Mouse (Mus musculus): ENCODE results near the gene Elf2. TPM values are rescaled to one million over a fixed set of nuclear protein-coding genes. Genes with fewer than 3 reads are reported as not detected.

Elf2 gene
- polyA plus RNA-seq, 1 experiment from 2014 or later: 50.1 TPM

DNA sequence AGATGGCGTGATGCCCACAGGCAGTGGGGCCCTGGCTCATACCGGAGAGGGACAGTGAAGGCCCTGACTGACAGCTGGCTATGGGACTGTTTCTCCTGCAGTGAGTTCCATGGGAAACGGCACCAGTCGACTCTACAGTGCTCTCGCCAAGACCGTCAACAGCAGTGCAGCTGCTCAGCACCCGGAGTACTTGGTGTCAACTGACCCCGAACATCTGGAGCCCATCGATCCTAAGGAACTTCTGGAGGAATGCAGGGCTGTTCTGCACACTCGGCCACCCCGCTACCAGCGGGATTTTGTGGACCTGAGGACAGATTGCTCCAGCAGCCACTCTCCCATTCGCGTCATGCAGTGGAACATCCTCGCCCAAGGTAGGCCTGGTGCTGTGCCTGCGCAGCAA, 92.8 kb downstream of the Elf2 start:
- Histone ChIP-seq H3K4me1 (no peaks in the 10 kb centered on the region), H3K9ac (replicated peaks) (no peak overlapping the region), H3K36me3 (peaks cover 29% of the 10 kb centered on the region), H3K4me2 (replicated peaks) (no peak overlapping the region), H3K27ac (replicated peaks) (no peak overlapping the region), H3K9me3 (no peaks in the 10 kb centered on the region), H3K27me3 (no peaks in the 10 kb centered on the region), H3K4me3 (no peak overlapping the region)
- WGBS: 89% methylated on average over 16 of the region's 16 CpGs
- ATAC-seq (ENCODE audit: low FRiP score, low read depth): no peak

DNA sequence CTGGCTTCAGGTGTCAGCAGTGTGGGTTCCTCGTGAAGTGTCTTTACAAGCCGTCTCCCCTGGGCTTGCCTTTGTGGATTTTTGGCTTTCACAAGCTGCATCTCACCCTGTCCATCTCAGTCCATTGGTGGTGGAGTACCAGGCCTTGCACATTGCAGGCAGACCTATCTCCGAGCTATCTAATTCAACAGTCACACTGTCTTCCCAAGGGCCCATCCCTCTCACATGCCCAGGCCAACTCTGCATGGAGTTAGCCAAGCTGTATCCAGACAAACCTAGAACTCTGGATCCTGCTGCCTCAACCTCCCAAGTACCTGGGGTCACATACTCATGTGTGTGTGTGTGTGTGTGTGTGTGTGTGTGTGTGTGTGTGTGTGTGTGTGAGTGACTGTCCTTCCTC, 100.9 kb downstream of the Elf2 start:
- peaks cover 3% of the 10 kb centered on the region; the same call in 1 of the 2 replicates for H3K4me1 ChIP-seq
- H3K4me3 ChIP-seq: no peak overlapping the region
- 91% methylated on average over 3 of the region's 3 CpGs for WGBS
- no peak overlapping the region for H3K9ac ChIP-seq (replicated peaks)
- H3K9me3 ChIP-seq: no peaks in the 10 kb centered on the region
- H3K27me3 ChIP-seq: no peaks in the 10 kb centered on the region
- no peak for ATAC-seq (ENCODE audit: low FRiP score, low read depth)
- H3K27ac ChIP-seq (replicated peaks): no peak overlapping the region
- H3K36me3 ChIP-seq: no peaks in the 10 kb centered on the region; the same call in 1 of the 2 replicates
- no peak overlapping the region for H3K4me2 ChIP-seq (replicated peaks)

DNA sequence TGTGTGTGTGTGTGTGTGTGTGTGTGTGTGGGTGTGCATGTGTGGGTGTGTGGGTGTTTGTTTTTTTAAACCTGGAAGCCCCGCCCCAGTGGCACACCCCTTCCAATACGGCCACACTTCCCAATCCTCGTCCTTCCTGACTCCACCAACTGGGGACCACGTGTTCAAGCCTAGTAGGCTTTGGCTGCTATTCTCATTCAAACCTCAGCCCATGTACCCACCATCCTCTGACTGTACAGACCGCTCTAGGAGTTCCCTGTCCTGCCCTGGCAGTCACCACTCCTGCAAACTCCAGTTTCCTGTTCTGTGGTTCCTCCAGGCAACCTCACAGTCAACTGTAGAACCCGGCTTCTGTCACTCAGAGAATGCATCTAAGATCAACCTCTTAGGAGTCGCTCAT, 101.9 kb downstream of the Elf2 start:
- H3K4me2 ChIP-seq (replicated peaks): no peak overlapping the region
- no peak overlapping the region for H3K4me3 ChIP-seq
- ATAC-seq (ENCODE audit: low FRiP score, low read depth): no peak
- no peak overlapping the region for H3K9ac ChIP-seq (replicated peaks)
- no peak overlapping the region for H3K27ac ChIP-seq (replicated peaks)
- H3K27me3 ChIP-seq: no peaks in the 10 kb centered on the region
- no peaks in the 10 kb centered on the region for H3K9me3 ChIP-seq
- WGBS: 88% methylated on average over 7 of the region's 7 CpGs
- peaks cover 4% of the 10 kb centered on the region; the same call in 1 of the 2 replicates for H3K4me1 ChIP-seq
- no peaks in the 10 kb centered on the region; the same call in 1 of the 2 replicates for H3K36me3 ChIP-seq

DNA sequence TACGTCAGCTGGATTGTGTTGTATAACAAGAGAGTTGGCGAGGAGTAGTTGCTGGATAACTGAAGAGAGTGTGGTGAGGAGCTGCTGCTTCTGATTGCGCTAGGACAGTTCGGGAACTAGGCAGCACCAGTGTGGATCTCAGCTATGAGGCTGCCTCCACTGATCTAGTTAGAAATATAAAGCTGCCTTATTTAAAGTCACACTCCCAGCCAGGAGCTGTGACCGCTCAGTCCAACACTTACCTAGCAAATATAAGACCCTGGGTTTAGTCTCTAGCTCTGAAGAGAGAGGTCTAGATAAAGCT, 105.8 kb downstream of the Elf2 start:
- peak; percentile 42; the same call in 1 of the 2 replicates for ATAC-seq (ENCODE audit: low FRiP score, low read depth)
- 80% methylated on average over 5 of the region's 5 CpGs for WGBS

DNA sequence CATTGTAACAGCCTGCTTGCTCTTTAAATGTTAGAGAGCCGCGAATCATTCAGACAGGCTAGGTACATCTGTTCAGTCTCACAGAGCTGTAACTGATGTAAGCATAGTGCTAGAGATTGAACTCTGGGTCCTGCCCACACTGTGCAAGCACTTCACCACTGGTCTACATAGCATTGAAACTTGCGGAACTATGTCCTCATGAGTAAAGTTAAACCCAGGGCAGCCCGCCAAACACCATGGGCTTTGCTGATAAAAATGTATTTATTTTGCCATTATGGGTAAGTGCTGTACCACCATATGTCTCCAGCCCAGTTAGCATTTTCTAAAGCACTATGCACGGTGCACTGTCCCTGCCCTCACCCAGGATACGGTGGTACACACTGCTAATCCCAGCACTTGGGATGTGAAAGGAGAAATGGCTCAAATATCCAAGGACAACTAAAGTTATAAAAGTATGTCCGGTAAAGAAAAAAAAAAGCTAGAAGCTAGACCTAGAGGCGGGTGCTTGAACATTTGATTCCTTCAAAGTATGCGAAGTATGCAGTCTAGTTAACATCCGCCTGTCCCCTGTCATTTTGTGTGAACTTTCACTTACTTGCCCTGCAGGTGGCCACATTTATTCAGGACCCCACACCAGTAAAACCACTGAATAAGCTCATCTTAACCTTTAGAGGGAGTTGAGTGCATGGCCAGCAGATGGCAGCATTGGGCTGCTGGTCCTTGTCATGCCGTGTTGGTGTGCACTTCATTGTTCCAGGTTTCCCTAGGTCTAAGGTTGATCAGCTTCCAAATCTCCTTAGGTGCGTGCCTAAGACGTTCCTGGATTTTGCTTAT, 106.3 kb downstream of the Elf2 start:
- peak; percentile 78 for ATAC-seq (ENCODE audit: low FRiP score, low read depth)
- H3K9me3 ChIP-seq: no peaks in the 10 kb centered on the region
- H3K4me1 ChIP-seq: peaks cover 4% of the 10 kb centered on the region; the same call in 1 of the 2 replicates
- no peaks in the 10 kb centered on the region for H3K27me3 ChIP-seq
- H3K9ac ChIP-seq (replicated peaks): no peak overlapping the region
- H3K27ac ChIP-seq (replicated peaks): no peak overlapping the region
- H3K36me3 ChIP-seq: no peaks in the 10 kb centered on the region
- no peak overlapping the region for H3K4me2 ChIP-seq (replicated peaks)
- H3K4me3 ChIP-seq: no peak overlapping the region
- WGBS: 49% methylated on average over 13 of the region's 13 CpGs

More for the DNA sequence above, 105.8 kb downstream of the Elf2 start:
- H3K9me3 ChIP-seq: no peaks in the 10 kb centered on the region
- H3K4me2 ChIP-seq (replicated peaks): no peak overlapping the region
- no peak overlapping the region for H3K9ac ChIP-seq (replicated peaks)
- no peak overlapping the region for H3K27ac ChIP-seq (replicated peaks)
- no peaks in the 10 kb centered on the region; the same call in 1 of the 2 replicates for H3K36me3 ChIP-seq
- peaks cover 4% of the 10 kb centered on the region; the same call in 1 of the 2 replicates for H3K4me1 ChIP-seq
- H3K27me3 ChIP-seq: no peaks in the 10 kb centered on the region
- H3K4me3 ChIP-seq: no peak overlapping the region

DNA sequence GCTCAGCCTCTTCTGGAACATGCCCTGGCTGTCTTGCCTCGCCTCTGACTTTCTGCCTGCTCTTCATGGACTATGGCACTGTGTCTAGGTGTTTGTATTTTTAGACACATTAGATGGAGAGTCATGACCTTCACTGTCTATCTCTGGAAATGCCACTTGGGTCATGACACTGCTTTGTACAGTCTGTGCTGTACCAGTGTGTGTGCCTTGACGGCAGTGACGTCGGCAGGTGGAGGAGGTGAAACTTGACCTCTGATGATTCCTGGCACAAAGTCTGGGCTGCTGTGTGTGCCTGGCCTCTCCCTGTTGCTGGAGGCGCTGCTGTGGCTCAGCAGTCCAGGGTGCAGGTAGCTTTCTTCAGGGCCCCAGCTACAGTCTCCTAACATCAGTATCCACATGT, 107.0 kb downstream of the Elf2 start:
- Histone ChIP-seq H3K4me2 (replicated peaks) (no peak overlapping the region), H3K9ac (replicated peaks) (no peak overlapping the region), H3K27ac (replicated peaks) (no peak overlapping the region), H3K4me3 (no peak overlapping the region), H3K4me1 (peaks cover 8% of the 10 kb centered on the region; the same call in 1 of the 2 replicates), H3K27me3 (no peaks in the 10 kb centered on the region), H3K9me3 (no peaks in the 10 kb centered on the region), H3K36me3 (no peaks in the 10 kb centered on the region)
- ATAC-seq (ENCODE audit: low FRiP score, low read depth): no peak
- 78% methylated on average over 5 of the region's 5 CpGs for WGBS

DNA sequence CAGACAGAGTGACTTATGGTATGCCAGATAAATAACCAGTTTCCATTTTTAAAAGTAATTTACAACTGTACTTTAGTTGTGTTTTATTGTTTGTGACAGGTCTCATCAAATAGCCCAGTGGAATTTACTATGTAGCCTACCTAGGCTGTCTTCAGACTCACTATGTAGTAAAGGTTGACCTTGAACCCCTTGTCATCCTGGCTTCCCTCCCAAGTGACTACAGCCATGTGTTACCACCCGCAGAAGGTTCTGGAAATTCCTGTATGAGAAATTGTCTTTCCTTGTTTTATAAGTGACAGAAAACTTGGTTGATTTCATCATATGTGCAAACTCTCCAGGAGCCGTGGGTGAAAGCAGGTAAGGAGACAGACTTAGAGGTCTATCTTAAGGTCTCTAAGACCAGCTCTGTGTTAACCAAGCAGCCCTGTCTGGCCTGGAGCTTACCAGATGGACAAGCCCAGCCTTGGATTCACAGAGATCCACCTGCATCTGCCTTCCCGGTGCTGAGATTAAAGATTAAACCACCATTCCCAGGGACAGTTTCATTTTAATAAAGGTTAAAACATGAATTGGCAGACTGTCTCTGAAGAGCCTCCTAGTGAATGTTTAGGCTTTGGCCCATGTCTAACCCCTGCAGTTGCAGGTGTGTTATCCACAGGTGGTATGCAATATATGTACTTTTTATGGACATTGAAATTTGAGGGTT, 108.1 kb downstream of the Elf2 start:
- Histone ChIP-seq H3K27me3 (no peaks in the 10 kb centered on the region), H3K27ac (replicated peaks) (no peak overlapping the region), H3K9ac (replicated peaks) (no peak overlapping the region), H3K4me3 (no peak overlapping the region), H3K4me1 (0 out of 2 replicates have a peak, but pooled peaks cover 8% of the 10 kb centered on the region), H3K36me3 (no peaks in the 10 kb centered on the region), H3K9me3 (no peaks in the 10 kb centered on the region), H3K4me2 (replicated peaks) (no peak overlapping the region)
- ATAC-seq (ENCODE audit: low FRiP score, low read depth): no peak
- WGBS: 94% methylated on average over 3 of the region's 3 CpGs

DNA sequence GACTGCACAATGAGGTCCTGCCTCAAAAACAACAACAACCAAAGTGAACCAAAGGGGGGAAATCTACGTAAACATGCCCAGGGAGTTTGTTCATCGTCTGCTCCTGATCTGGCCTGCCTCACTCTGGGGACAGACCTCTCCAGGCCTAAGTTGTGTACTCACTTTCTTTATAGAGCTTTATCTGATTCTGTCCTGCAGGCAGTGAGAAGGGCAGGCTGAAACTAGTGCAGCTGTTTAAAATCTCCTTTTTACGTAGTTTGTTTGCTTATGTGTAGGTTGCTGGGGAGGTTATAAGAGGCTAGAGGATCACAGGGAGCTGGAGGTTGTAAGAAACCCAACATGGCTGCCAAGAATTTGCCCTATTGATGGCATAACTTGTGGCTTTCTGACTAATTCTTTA, 109.0 kb downstream of the Elf2 start:
- 80% methylated on average over 3 of the region's 3 CpGs for WGBS
- no peak overlapping the region for H3K4me3 ChIP-seq
- H3K36me3 ChIP-seq: no peaks in the 10 kb centered on the region
- H3K4me1 ChIP-seq: 0 out of 2 replicates have a peak, but pooled peaks cover 12% of the 10 kb centered on the region
- no peak overlapping the region for H3K4me2 ChIP-seq (replicated peaks)
- H3K27me3 ChIP-seq: no peaks in the 10 kb centered on the region
- ATAC-seq (ENCODE audit: low FRiP score, low read depth): no peak
- no peaks in the 10 kb centered on the region for H3K9me3 ChIP-seq
- H3K9ac ChIP-seq (replicated peaks): no peak overlapping the region
- H3K27ac ChIP-seq (replicated peaks): no peak overlapping the region

DNA sequence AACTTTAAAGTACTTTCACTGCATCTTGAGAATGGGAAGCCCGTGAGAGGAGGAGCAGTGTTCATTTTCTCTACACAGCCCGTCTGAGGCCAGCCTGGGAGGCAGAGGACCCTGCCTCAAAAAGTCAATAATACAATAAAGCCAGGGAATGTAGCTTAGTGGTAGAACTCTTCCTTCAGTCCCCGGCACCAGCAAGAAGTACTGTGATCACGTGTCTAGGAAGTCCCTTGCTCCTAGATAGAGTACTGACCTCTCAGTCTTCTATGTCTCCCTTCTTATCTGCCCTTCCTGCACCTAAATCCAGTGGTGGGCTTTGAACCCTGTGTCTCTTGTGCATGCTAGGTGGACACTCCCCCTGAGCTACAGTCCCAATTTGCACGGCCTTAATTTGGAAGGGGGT, 109.6 kb downstream of the Elf2 start:
- H3K36me3 ChIP-seq: no peaks in the 10 kb centered on the region
- H3K4me1 ChIP-seq: 0 out of 2 replicates have a peak, but pooled peaks cover 16% of the 10 kb centered on the region
- no peak overlapping the region for H3K4me2 ChIP-seq (replicated peaks)
- H3K9ac ChIP-seq (replicated peaks): no peak overlapping the region
- 82% methylated on average over 5 of the region's 5 CpGs for WGBS
- no peak overlapping the region for H3K27ac ChIP-seq (replicated peaks)
- no peaks in the 10 kb centered on the region for H3K27me3 ChIP-seq
- ATAC-seq (ENCODE audit: low FRiP score, low read depth): no peak
- no peaks in the 10 kb centered on the region for H3K9me3 ChIP-seq
- H3K4me3 ChIP-seq: no peak overlapping the region

DNA sequence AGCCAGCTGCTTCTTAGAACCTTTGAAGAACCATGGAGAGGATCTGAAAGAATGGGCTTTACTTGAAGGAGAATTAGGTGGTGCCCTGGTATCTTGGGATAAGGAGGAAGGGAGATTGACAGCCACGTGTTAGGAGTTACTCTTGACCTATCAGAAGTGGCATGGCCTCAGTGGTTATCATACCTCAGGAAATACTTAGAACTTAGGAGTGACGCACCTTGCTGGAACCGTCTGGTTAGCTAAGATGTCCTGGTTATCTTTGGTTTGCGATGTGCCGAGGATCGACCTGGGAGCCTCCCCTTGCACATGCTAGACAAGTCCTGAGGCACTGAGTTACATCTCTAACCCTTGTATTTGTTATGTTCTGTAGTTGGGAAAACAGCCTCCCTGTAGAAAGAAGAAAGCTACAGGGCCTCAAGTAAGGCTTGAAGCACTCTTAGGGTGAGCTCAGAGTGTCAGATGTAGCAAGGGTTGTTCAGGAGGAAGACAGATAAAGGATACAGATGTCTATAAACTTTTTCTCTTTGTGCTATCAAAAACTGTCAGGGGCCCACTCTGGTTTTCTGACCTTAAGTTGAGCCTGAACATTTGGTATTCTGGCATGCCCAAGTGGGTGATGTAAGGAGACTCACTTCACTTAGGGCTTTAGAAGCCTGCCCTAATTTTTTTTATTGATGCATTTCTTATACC, 110.2 kb downstream of the Elf2 start:
- H3K9me3 ChIP-seq: no peaks in the 10 kb centered on the region
- no peak overlapping the region for H3K4me3 ChIP-seq
- H3K27ac ChIP-seq (replicated peaks): no peak overlapping the region
- H3K27me3 ChIP-seq: no peaks in the 10 kb centered on the region
- 0 out of 2 replicates have a peak, but pooled peaks cover 16% of the 10 kb centered on the region for H3K4me1 ChIP-seq
- no peak overlapping the region for H3K4me2 ChIP-seq (replicated peaks)
- ATAC-seq (ENCODE audit: low FRiP score, low read depth): no peak
- no peak overlapping the region for H3K9ac ChIP-seq (replicated peaks)
- WGBS: 90% methylated on average over 6 of the region's 6 CpGs
- H3K36me3 ChIP-seq: no peaks in the 10 kb centered on the region

DNA sequence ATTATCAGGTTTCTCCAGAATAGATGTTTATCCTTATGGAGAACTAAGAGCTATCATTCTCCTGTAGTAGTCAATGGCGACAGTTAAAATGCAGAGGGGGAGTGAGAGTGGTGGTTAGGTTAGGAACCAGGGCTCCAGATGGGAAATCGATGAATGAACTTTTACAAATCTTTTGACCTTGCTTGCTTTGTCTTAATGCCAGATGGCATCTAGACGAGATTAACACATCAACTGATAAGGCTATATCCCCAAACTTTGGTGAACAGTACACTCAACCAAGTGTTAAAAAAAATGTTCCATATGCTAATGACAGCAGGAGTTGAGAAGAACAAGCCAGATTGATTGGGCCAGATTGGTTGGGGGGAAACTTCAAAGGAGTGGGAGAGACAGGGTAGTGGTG, 111.2 kb downstream of the Elf2 start:
- Histone ChIP-seq H3K4me2 (replicated peaks) (no peak overlapping the region), H3K27me3 (no peaks in the 10 kb centered on the region), H3K4me1 (0 out of 2 replicates have a peak, but pooled peaks cover 13% of the 10 kb centered on the region), H3K36me3 (no peaks in the 10 kb centered on the region), H3K9ac (replicated peaks) (no peak overlapping the region), H3K9me3 (no peaks in the 10 kb centered on the region), H3K4me3 (no peak overlapping the region), H3K27ac (replicated peaks) (no peak overlapping the region)
- ATAC-seq (ENCODE audit: low FRiP score, low read depth): no peak
- WGBS: 85% methylated on average over 3 of the region's 3 CpGs

DNA sequence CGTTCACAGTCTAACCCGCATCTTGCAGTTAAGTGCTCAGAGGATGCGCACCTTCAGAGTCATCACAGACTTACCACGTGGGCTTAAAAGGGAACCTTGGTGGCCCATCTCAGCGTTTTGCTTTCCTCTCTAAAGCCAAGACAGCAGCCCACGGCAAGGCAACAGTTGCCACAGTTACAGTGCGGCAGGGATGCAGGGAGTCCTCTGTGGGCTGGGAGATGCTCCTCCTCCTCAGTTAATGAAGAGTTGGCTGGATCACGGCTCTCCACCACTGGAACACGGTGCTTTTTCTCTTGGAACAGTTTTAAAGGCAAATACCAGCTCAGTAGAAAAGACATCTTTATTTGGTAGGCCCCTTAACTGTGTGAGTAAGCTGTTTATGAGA, 111.7 kb downstream of the Elf2 start:
- Histone ChIP-seq H3K4me3 (no peak overlapping the region), H3K36me3 (no peaks in the 10 kb centered on the region), H3K27me3 (no peaks in the 10 kb centered on the region), H3K27ac (replicated peaks) (no peak overlapping the region), H3K4me2 (replicated peaks) (no peak overlapping the region), H3K9ac (replicated peaks) (no peak overlapping the region), H3K9me3 (no peaks in the 10 kb centered on the region), H3K4me1 (peaks cover 16% of the 10 kb centered on the region)
- ATAC-seq (ENCODE audit: low FRiP score, low read depth): no peak
- 86% methylated on average over 9 of the region's 9 CpGs for WGBS
